Mouse (Mus musculus) heart, adult 18-20 months (tissue): ENCODE results near the gene Tmem216. TPM values are rescaled to one million over a fixed set of nuclear protein-coding genes. Genes with fewer than 3 reads are reported as not detected.
"Not testable (repeated sequence)": the region's sequence is repeated elsewhere in the genome, so short reads cannot be mapped to it uniquely, and the experiment has no call there.

Experiments used
- DNase-seq, 2 experiments: peaks; one replicate each; pipeline ENCODE4 v3.0.0; 2021 to 2022; ENCODE audit warnings: mixed read lengths in 1 of 2
- total RNA-seq, 2 experiments: library from RNA; stranded (reverse); gene quantifications; 2 replicates each; pipeline ENCODE4 v1.2.3; 2021

The Tmem216 gene
- total RNA-seq, 2 experiments from 2014 or later = 4.9 to 5.8 TPM

- DNase-seq = no peak
Measured at GRCm38 (mm10) chr19:10565217-10565616, 9.2 kb upstream of the Tmem216 start.

GRCm38 (mm10) chr19:10564278-10564677 is 8.2 kb upstream of the Tmem216 start:
- DNase-seq = no peak

GRCm38 (mm10) chr19:10562351-10562750 is 6.3 kb upstream of the Tmem216 start:
- DNase-seq = no peak

GRCm38 (mm10) chr19:10561558-10562314 is 5.7 kb upstream of the Tmem216 start:
- DNase-seq = peak; percentile 66 to 81

- DNase-seq = peak; percentile 19 to 25
Measured at GRCm38 (mm10) chr19:10560108-10560507, 4.1 kb upstream of the Tmem216 start.

GRCm38 (mm10) chr19:10557837-10558375 is 1.9 kb upstream of the Tmem216 start:
- DNase-seq = not testable (repeated sequence)

- DNase-seq = no peak
Measured at GRCm38 (mm10) chr19:10557430-10557829, 1.4 kb upstream of the Tmem216 start.

GRCm38 (mm10) chr19:10557001-10557400 is 963 bp upstream of the Tmem216 start:
- DNase-seq = no peak

- no peak for DNase-seq
Measured at GRCm38 (mm10) chr19:10539454-10539853, 16.6 kb downstream of the Tmem216 start.

- no peak for DNase-seq
Measured at GRCm38 (mm10) chr19:10530082-10530481, 26.0 kb downstream of the Tmem216 start.

- peak in 1 of 2 experiments; percentile 11 for DNase-seq
Measured at GRCm38 (mm10) chr19:10525910-10526309, 30.1 kb downstream of the Tmem216 start, which contains the start of gene Sdhaf2. Gene Sdhaf2 (minus strand): TSS chr19:10526142.

GRCm38 (mm10) chr19:10525106-10525901 is 30.7 kb downstream of the Tmem216 start, which contains the start of gene Cpsf7:
Gene Cpsf7 (plus strand): TSS chr19:10525266.
- peak; percentile 92 to 94 for DNase-seq

- no peak for DNase-seq
Measured at GRCm38 (mm10) chr19:10524784-10525105, 31.3 kb downstream of the Tmem216 start.

GRCm38 (mm10) chr19:10523483-10524080 is 32.5 kb downstream of the Tmem216 start:
- DNase-seq = no peak

GRCm38 (mm10) chr19:10521926-10522325 is 34.1 kb downstream of the Tmem216 start:
- no peak for DNase-seq

GRCm38 (mm10) chr19:10520355-10520754 is 35.7 kb downstream of the Tmem216 start:
- no peak for DNase-seq

GRCm38 (mm10) chr19:10510759-10511330 is 45.2 kb downstream of the Tmem216 start:
- peak in 1 of 2 experiments; percentile 17 for DNase-seq

- DNase-seq = peak; percentile 17 to 69
Measured at GRCm38 (mm10) chr19:10502571-10502970, 53.5 kb downstream of the Tmem216 start.

- DNase-seq = no peak
Measured at GRCm38 (mm10) chr19:10500581-10500980, 55.5 kb downstream of the Tmem216 start.

- DNase-seq = no peak
Measured at GRCm38 (mm10) chr19:10497512-10498160, 58.4 kb downstream of the Tmem216 start.

GRCm38 (mm10) chr19:10496976-10497375 is 59.1 kb downstream of the Tmem216 start:
- DNase-seq = no peak

GRCm38 (mm10) chr19:10495670-10496069 is 60.4 kb downstream of the Tmem216 start:
- DNase-seq = no peak
